ENCODE assay signal across 9 mouse cellular contexts in the genomic region with DNA sequence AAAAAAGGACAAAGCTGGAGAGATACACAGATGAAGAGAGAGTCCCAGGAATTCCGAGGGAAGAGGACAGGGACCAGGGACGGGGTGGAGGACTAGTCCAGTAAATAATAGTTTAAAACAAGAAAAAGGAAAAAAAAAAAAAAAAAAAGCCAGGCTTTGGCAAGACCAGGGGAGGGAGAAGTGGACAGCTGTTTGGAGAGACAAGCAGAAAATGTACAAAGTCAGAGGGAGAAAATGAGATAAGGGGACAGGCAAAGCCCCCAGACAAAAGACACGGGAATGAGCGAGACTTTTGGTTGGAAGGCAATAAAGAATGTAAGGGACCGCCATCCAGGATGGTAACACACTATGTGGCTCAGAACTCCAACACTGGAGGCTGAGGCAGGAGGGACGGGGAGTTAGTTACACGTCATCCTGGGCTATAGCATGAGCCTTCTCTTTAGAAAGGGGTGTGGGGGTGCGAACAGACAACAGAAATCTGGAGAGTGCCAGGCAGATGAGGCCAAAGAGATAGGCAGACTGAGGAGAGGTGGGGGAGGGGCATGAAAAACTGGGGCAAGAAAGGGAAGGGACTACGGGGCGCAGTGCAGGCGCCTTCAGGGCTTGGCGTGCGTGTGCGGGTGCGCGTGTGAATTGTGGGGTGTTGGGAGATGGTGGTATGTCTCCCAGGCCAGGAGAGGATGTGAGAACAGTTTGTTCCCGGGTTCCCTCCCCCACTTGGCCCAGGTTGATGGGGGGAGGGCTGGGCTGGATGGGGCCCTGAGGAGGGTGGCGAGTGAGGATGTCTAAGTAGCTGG. TPM values are rescaled to one million over a fixed set of nuclear protein-coding genes. Genes with fewer than 3 reads are reported as not detected.
DNase-seq lines count a peak whose midpoint lies in the region; ATAC-seq and TF ChIP-seq lines count a peak whose summit lies in the region.
"Had no signal": no experiment of that assay in that cellular context is flagged by ENCODE, and none has a peak within 500 bp of the region (broad histone marks: within the 10 kb centered on the region; RNA-seq: fewer than 3 reads in every experiment).

No protein-coding gene starts in this region.

- TF ChIP-seq CTCF in cerebellum, adult 2 months (IDR thresholded peaks at IDR 0.05; ENCODE audit: borderline replicate concordance, insufficient read depth, low read depth, low read length) = no peak
- no peak for TF ChIP-seq CTCF in forebrain, postnatal 0 days (IDR thresholded peaks at IDR 0.05; ENCODE audit: low read depth)
- TF ChIP-seq CTCF in stomach, postnatal 0 days (IDR thresholded peaks at IDR 0.05; ENCODE audit: low read depth) = no peak

- peak; percentile 56 to 58 for DNase-seq in cerebellum, postnatal 10 days
- no peak for DNase-seq in cerebellum, adult 2 months
- DNase-seq in ES-E14 (ENCODE audit: low read depth, low spot score) = no peak
- peak; percentile 70 for DNase-seq in forebrain, postnatal 0 days
- peak; percentile 71 for DNase-seq in left cerebral cortex, postnatal 36 days (ENCODE audit: low spot score in 2 of 2)
- DNase-seq in midbrain, embryonic 11.5 days (ENCODE audit: low spot score, missing footprints) = peak; percentile 93
- peak; percentile 59 for DNase-seq in stomach, postnatal 0 days (ENCODE audit: low spot score)
- no peak for DNase-seq in kidney, adult 11 months

- H3K4me3 ChIP-seq in cerebellum, adult 2 months (replicated peaks; ENCODE audit: insufficient read depth, low read depth, low read length) = no peak overlapping the region
- H3K4me3 ChIP-seq in ES-E14 (ENCODE audit: insufficient read depth in 1 of 2, low read depth in 1 of 2, low read length in 2 of 2, poor library complexity in 1 of 2, severe bottlenecking in 1 of 2) = peak overlapping the region; percentile 20 to 43; a peak in 3 of 4 replicates
- H3K4me3 ChIP-seq in forebrain, postnatal 0 days (ENCODE audit: low read depth, low read length) = no peak overlapping the region
- peak overlapping the region; percentile 14; the same call in 1 of the 2 replicates for H3K4me3 ChIP-seq in midbrain, embryonic 11.5 days (ENCODE audit: low read depth, low read length)
- H3K4me3 ChIP-seq in stomach, postnatal 0 days (ENCODE audit: low read depth, low read length) = peak overlapping the region; percentile 25

- H3K4me1 ChIP-seq in cerebellum, adult 2 months (ENCODE audit: control insufficient read depth, insufficient read depth, low read length) = peaks cover 38% of the 10 kb centered on the region
- peaks cover 16 to 59% of the 10 kb centered on the region in 2 experiments for H3K4me1 ChIP-seq in ES-E14 (ENCODE audit: control insufficient read depth in 2 of 2, insufficient read depth in 2 of 2, low read length in 2 of 2, poor library complexity in 1 of 2)
- H3K4me1 ChIP-seq in forebrain, postnatal 0 days (ENCODE audit: insufficient read depth) = peaks cover 69% of the 10 kb centered on the region
- H3K4me1 ChIP-seq in midbrain, embryonic 11.5 days (ENCODE audit: control insufficient read depth, insufficient read depth, low read length) = peaks cover 71% of the 10 kb centered on the region
- peaks cover 14% of the 10 kb centered on the region; the same call in 1 of the 2 replicates for H3K4me1 ChIP-seq in stomach, postnatal 0 days (replicated peaks; ENCODE audit: control insufficient read depth, insufficient read depth)

- no peak for TF ChIP-seq POLR2A in cerebellum, adult 2 months (IDR thresholded peaks at IDR 0.05; ENCODE audit: borderline replicate concordance, insufficient read depth, low read length)

- in situ Hi-C loops in ES-E14 (cut with MboI; ENCODE audit: low sequenced_read_pairs in 2 of 2, unreplicated experiment in 2 of 2) = no loop called here

- H3K27ac ChIP-seq in cerebellum, adult 2 months (ENCODE audit: insufficient read depth, low read length) = no peak overlapping the region
- peak overlapping the region; percentile 59; the same call in 1 of the 2 replicates for H3K27ac ChIP-seq in ES-E14 (ENCODE audit: insufficient read depth, low read depth, low read length, poor library complexity, severe bottlenecking)
- H3K27ac ChIP-seq in forebrain, postnatal 0 days (ENCODE audit: low read depth, low read length) = peak overlapping the region; percentile 95
- peak overlapping the region; percentile 97 for H3K27ac ChIP-seq in midbrain, embryonic 11.5 days (ENCODE audit: low read depth, low read length)
- H3K27ac ChIP-seq in stomach, postnatal 0 days (replicated peaks) = peak overlapping the region; percentile 67

- 0 out of 2 replicates have a peak, but pooled peaks cover 3% of the 10 kb centered on the region for H3K36me3 ChIP-seq in ES-E14 (ENCODE audit: control insufficient read depth, insufficient read depth, low read length, poor library complexity, severe bottlenecking)
- H3K36me3 ChIP-seq in forebrain, postnatal 0 days (ENCODE audit: insufficient read depth) = peaks cover 16% of the 10 kb centered on the region; the same call in 1 of the 2 replicates
- H3K36me3 ChIP-seq in midbrain, embryonic 11.5 days (ENCODE audit: control insufficient read depth, insufficient read depth, low read length) = 0 out of 2 replicates have a peak, but pooled peaks cover 2% of the 10 kb centered on the region
- no peaks in the 10 kb centered on the region for H3K36me3 ChIP-seq in stomach, postnatal 0 days (ENCODE audit: control insufficient read depth, insufficient read depth, low read length)

- H3K27me3 ChIP-seq in cerebellum, adult 2 months (ENCODE audit: control insufficient read depth, insufficient read depth, low read length) = no peaks in the 10 kb centered on the region
- no peaks in the 10 kb centered on the region for H3K27me3 ChIP-seq in forebrain, postnatal 0 days (ENCODE audit: insufficient read depth, low read length)
- H3K27me3 ChIP-seq in midbrain, embryonic 11.5 days (ENCODE audit: control insufficient read depth, insufficient read depth, low read length) = no peaks in the 10 kb centered on the region
- no peaks in the 10 kb centered on the region for H3K27me3 ChIP-seq in stomach, postnatal 0 days (ENCODE audit: control insufficient read depth, insufficient read depth, low read length)

- TF ChIP-seq EP300 in stomach, postnatal 0 days (optimal IDR thresholded peaks at IDR 0.05) = peak; percentile 70

- H3K9ac ChIP-seq in ES-E14 (ENCODE audit: insufficient read depth, low read depth, low read length, poor library complexity, severe bottlenecking) = peak overlapping the region; percentile 59; the same call in 1 of the 2 replicates
- peak overlapping the region; percentile 2; the same call in 1 of the 2 replicates for H3K9ac ChIP-seq in forebrain, postnatal 0 days
- H3K9ac ChIP-seq in midbrain, embryonic 11.5 days (ENCODE audit: low read length) = peak overlapping the region; percentile 69
- no peak overlapping the region for H3K9ac ChIP-seq in stomach, postnatal 0 days (ENCODE audit: low read length)

- 30% methylated on average over 18 of the region's 18 CpGs for WGBS in cerebellum, adult 2 months
- WGBS in forebrain, postnatal 0 days = 5% methylated on average over 18 of the region's 18 CpGs
- 2% methylated on average over 18 of the region's 18 CpGs for WGBS in midbrain, embryonic 11.5 days
- 11% methylated on average over 18 of the region's 18 CpGs for WGBS in stomach, postnatal 0 days

- ATAC-seq in forebrain, postnatal 0 days = peak; percentile 21
- ATAC-seq in midbrain, embryonic 11.5 days (ENCODE audit: low FRiP score) = peak; percentile 12; the same call in 1 of the 2 replicates
- ATAC-seq in stomach, postnatal 0 days (ENCODE audit: low FRiP score, low TSS enrichment) = peak; percentile 60; the same call in 1 of the 2 replicates

- peak overlapping the region; percentile 27 for H3K4me2 ChIP-seq in forebrain, postnatal 0 days (ENCODE audit: low read depth)
- peak overlapping the region; percentile 43 for H3K4me2 ChIP-seq in midbrain, embryonic 11.5 days
- H3K4me2 ChIP-seq in stomach, postnatal 0 days (replicated peaks; ENCODE audit: low read depth) = peak overlapping the region; percentile 45

- intact Hi-C loops in left cerebral cortex, postnatal 36 days (cut with DNase I) = loop anchor here (5.0 kb wide), 1 partner anchor 44 kb away; no protein-coding TSS in a partner anchor

- H3K9me3 ChIP-seq in ES-E14 (ENCODE audit: control insufficient read depth, insufficient read depth, low read depth, low read length) = no peaks in the 10 kb centered on the region
- no peaks in the 10 kb centered on the region for H3K9me3 ChIP-seq in forebrain, postnatal 0 days (ENCODE audit: low read length)
- H3K9me3 ChIP-seq in midbrain, embryonic 11.5 days (ENCODE audit: control insufficient read depth, low read length) = no peaks in the 10 kb centered on the region
- no peaks in the 10 kb centered on the region for H3K9me3 ChIP-seq in stomach, postnatal 0 days (ENCODE audit: control insufficient read depth, low read length)

TF ChIP-seq in ES-E14, 5 proteins besides CTCF, POLR2A, EP300 and RAD21 (continues in another document):
- TF ChIP-seq CHD2 (IDR thresholded peaks at IDR 0.05; ENCODE audit: low read depth, low read length) (no peak), MAFK (IDR thresholded peaks at IDR 0.05; ENCODE audit: insufficient read depth, low read depth, low read length) (no peak), ZC3H11A (IDR thresholded peaks at IDR 0.05; ENCODE audit: borderline replicate concordance, low read depth, low read length) (no peak), ZNF384 (IDR thresholded peaks at IDR 0.05; ENCODE audit: low read depth, low read length) (no peak)

RNA-seq across cellular contexts. Expression of gene Dpf1, which starts 14.6 kb away (rescaled TPM):
- polyA plus RNA-seq in cerebellum, adult 2 months (2012; rRNA removed) = 28.3 and 29.8 TPM in 2 replicates
- 18.0 and 20.0 TPM in 2 replicates for total RNA-seq in ES-E14 (2012; rRNA removed)
- total RNA-seq in forebrain, postnatal 0 days (2014; rRNA removed) = 246 and 291 TPM in 2 replicates
- polyA plus RNA-seq in forebrain, postnatal 0 days (2015; fragmentation: Nextera tagmentation; extraction: Ambion mirVana) = 243 and 248 TPM in 2 replicates
- 100 to 1,000 TPM in 1 of 2 experiments, 10 to 100 TPM in 1; 86.6 to 117 TPM for total RNA-seq in left cerebral cortex, postnatal 36 days (2021)
- 59.9 and 62.9 TPM in 2 replicates for polyA plus RNA-seq in midbrain, embryonic 11.5 days (2014; fragmentation: Nextera tagmentation; extraction: Ambion mirVana)
- 1.9 TPM in 2 replicates for polyA plus RNA-seq in stomach, postnatal 0 days (2015; fragmentation: Nextera tagmentation; extraction: Ambion mirVana)

RNA-seq across cellular contexts. Expression of gene Ppp1r14a, which starts 29.2 kb away (rescaled TPM):
- 81.8 and 99.7 TPM in 2 replicates for polyA plus RNA-seq in cerebellum, adult 2 months (2012; rRNA removed)
- 10.6 and 11.2 TPM in 2 replicates for total RNA-seq in ES-E14 (2012; rRNA removed)
- 1.5 and 2.0 TPM in 2 replicates for total RNA-seq in forebrain, postnatal 0 days (2014; rRNA removed)
- 2.3 and 2.8 TPM in 2 replicates for polyA plus RNA-seq in forebrain, postnatal 0 days (2015; fragmentation: Nextera tagmentation; extraction: Ambion mirVana)
- total RNA-seq in left cerebral cortex, postnatal 36 days (2021) = 10 to 100 TPM; 15.9 to 24.7 TPM
- polyA plus RNA-seq in midbrain, embryonic 11.5 days (2014; fragmentation: Nextera tagmentation; extraction: Ambion mirVana) = 21.6 and 21.8 TPM in 2 replicates
- polyA plus RNA-seq in stomach, postnatal 0 days (2015; fragmentation: Nextera tagmentation; extraction: Ambion mirVana) = 53.3 and 64.8 TPM in 2 replicates

RNA-seq across cellular contexts. Expression of gene Spint2, which starts 36.6 kb away (rescaled TPM):
- 46.2 and 54.9 TPM in 2 replicates for polyA plus RNA-seq in cerebellum, adult 2 months (2012; rRNA removed)
- 202 and 424 TPM in 2 replicates for total RNA-seq in ES-E14 (2012; rRNA removed)
- total RNA-seq in forebrain, postnatal 0 days (2014; rRNA removed) = 32.3 and 36.7 TPM in 2 replicates
- polyA plus RNA-seq in forebrain, postnatal 0 days (2015; fragmentation: Nextera tagmentation; extraction: Ambion mirVana) = 94.6 and 127 TPM in 2 replicates
- total RNA-seq in left cerebral cortex, postnatal 36 days (2021) = 10 to 100 TPM; 23.5 to 26.2 TPM
- 16.5 and 18.3 TPM in 2 replicates for polyA plus RNA-seq in midbrain, embryonic 11.5 days (2014; fragmentation: Nextera tagmentation; extraction: Ambion mirVana)
- 638 and 692 TPM in 2 replicates for polyA plus RNA-seq in stomach, postnatal 0 days (2015; fragmentation: Nextera tagmentation; extraction: Ambion mirVana)
- polyA plus RNA-seq: C2C12 had no signal

Comparison
In these comparisons a context has a peak if more than half of its experiments do, and no peak if none do; other contexts are left out.
1. DNase-seq: peak in cerebellum, postnatal 10 days (2 of 2), forebrain, postnatal 0 days (single experiment), left cerebral cortex, postnatal 36 days (2 of 2), midbrain, embryonic 11.5 days (single experiment) and stomach, postnatal 0 days (single experiment); none in cerebellum, adult 2 months (0 of 2), ES-E14 (single experiment) and kidney, adult 11 months (single experiment).
2. H3K4me3 ChIP-seq: peak in ES-E14 (2 of 2), midbrain, embryonic 11.5 days (single experiment) and stomach, postnatal 0 days (single experiment); none in cerebellum, adult 2 months (single experiment) and forebrain, postnatal 0 days (single experiment).
3. RNA of gene Dpf1, which starts 14.6 kb away (polyA plus RNA-seq): 243 to 248 TPM in forebrain, postnatal 0 days, 59.9 to 62.9 TPM in midbrain, embryonic 11.5 days and 28.3 to 29.8 TPM in cerebellum, adult 2 months; 1.9 TPM in stomach, postnatal 0 days; every median in the first group is over 10 times any median in the second.
4. Peak in every context shown above with its lines, with median percentiles within 50 percentile points of each other: ATAC-seq and H3K4me2 ChIP-seq.